Mouse (Mus musculus): ENCODE data around the gene Morc3. TPM values are rescaled to one million over a fixed set of nuclear protein-coding genes. Genes with fewer than 3 reads are reported as not detected.

The Morc3 gene
- total RNA-seq, 2 experiments from 2014 or later = 16.9 to 21.0 TPM

- no peak for DNase-seq (ENCODE audit: low spot score)
- intact Hi-C loops (cut with DNase I) = loop anchor here (10.0 kb wide), 1 partner anchor 421 kb away; no protein-coding TSS in a partner anchor
Measured at GRCm38 (mm10) chr16:93913881-93914576, 82.1 kb downstream of the Morc3 start.

- intact Hi-C loops (cut with DNase I) = loop anchor here (10.0 kb wide), 1 partner anchor 419 kb away; no protein-coding TSS in a partner anchor
- DNase-seq (ENCODE audit: low spot score) = no peak
Measured at GRCm38 (mm10) chr16:93915338-93915849, 83.5 kb downstream of the Morc3 start.

GRCm38 (mm10) chr16:93917712-93918678 is 86.1 kb downstream of the Morc3 start:
- intact Hi-C loops (cut with DNase I) = loop anchor here (10.0 kb wide), 1 partner anchor 417 kb away; no protein-coding TSS in a partner anchor
- no peak for DNase-seq (ENCODE audit: low spot score)

GRCm38 (mm10) chr16:93918679-93919060 is 86.7 kb downstream of the Morc3 start:
- intact Hi-C loops (cut with DNase I) = loop anchor here (10.0 kb wide), 1 partner anchor 416 kb away; no protein-coding TSS in a partner anchor
- DNase-seq (ENCODE audit: low spot score) = no peak

GRCm38 (mm10) chr16:93919189-93919588 is 87.3 kb downstream of the Morc3 start:
- no peak for DNase-seq (ENCODE audit: low spot score)
- intact Hi-C loops (cut with DNase I) = loop anchor here (10.0 kb wide), 1 partner anchor 416 kb away; no protein-coding TSS in a partner anchor

- intact Hi-C loops (cut with DNase I) = no loop called here
- no peak for DNase-seq (ENCODE audit: low spot score)
Measured at GRCm38 (mm10) chr16:93920673-93921072, 88.8 kb downstream of the Morc3 start.

- intact Hi-C loops (cut with DNase I) = no loop called here
- no peak for DNase-seq (ENCODE audit: low spot score)
Measured at GRCm38 (mm10) chr16:93922835-93923389, 91.0 kb downstream of the Morc3 start.

- no peak for DNase-seq (ENCODE audit: low spot score)
- intact Hi-C loops (cut with DNase I) = no loop called here
Measured at GRCm38 (mm10) chr16:93923788-93924187, 91.9 kb downstream of the Morc3 start.

Other genes with a start within 250 kb of the Morc3 start
- 1 to 10 TPM; 1.5 TPM for gene Setd4, start 228.1 kb upstream of the Morc3 start, total RNA-seq (2021)
- gene Cbr1, start 226.3 kb upstream of the Morc3 start, total RNA-seq (2021) = 10 to 100 TPM; 26.1 to 27.5 TPM
- 1 to 10 TPM in 1 of 2 experiments, under 1 TPM in 1; 0.67 to 1.1 TPM for gene Gm5678, start 204.0 kb upstream of the Morc3 start, total RNA-seq (2021)
- 1 to 10 TPM; 2.5 to 3.3 TPM for gene Cbr3, start 148.9 kb upstream of the Morc3 start, total RNA-seq (2021)
- 10 to 100 TPM; 14.5 to 16.6 TPM for gene Dop1b, start 120.2 kb upstream of the Morc3 start, total RNA-seq (2021)
- 1 to 10 TPM in 1 of 2 experiments, under 1 TPM in 1; 0.91 to 1.3 TPM for gene Chaf1b, start 51.8 kb downstream of the Morc3 start, total RNA-seq (2021)
- not detected for gene Cldn14, start 176.7 kb downstream of the Morc3 start, total RNA-seq (2021)